In the genomic region with DNA sequence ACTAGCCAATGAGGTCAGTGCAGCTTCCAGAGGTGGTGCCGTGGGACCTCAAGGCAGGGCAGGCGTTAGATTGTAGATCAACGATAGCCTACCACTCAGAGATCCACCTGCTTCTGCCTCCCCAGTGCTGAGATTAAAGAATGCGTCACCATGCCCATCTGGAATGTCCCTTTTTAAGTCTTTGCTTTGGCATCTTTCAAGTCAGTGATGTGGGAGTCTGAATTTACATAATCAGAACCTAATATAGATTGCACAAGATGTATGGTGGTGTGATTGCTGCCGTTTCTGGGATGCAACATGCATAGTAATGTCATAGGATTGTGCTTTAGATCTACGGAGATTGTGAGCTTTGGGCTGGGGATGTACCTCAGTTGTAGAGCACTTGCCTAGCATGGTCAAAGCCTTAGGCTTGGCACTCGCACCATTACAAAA, we compare ENCODE assay signal across 19 mouse cellular contexts. TPM values are rescaled to one million over a fixed set of nuclear protein-coding genes. Genes with fewer than 3 reads are reported as not detected.
DNase-seq lines count a peak whose midpoint lies in the region; ATAC-seq and TF ChIP-seq lines count a peak whose summit lies in the region.
"Had no signal": no experiment of that assay in that cellular context is flagged by ENCODE, and none has a peak within 500 bp of the region (broad histone marks: within the 10 kb centered on the region; RNA-seq: fewer than 3 reads in every experiment).

No protein-coding gene starts in this region.

- no peaks in the 10 kb centered on the region for H3K27me3 ChIP-seq in heart, adult 2 months (ENCODE audit: control insufficient read depth, insufficient read depth, low read length)
- H3K27me3 ChIP-seq: forebrain, embryonic 12.5 days; heart, embryonic 15.5 days had no signal

- TF ChIP-seq CTCF in heart, adult 2 months (IDR thresholded peaks at IDR 0.05) = no peak

- H3K36me3 ChIP-seq in heart, adult 2 months (ENCODE audit: control insufficient read depth, insufficient read depth, low read length) = no peaks in the 10 kb centered on the region
- H3K36me3 ChIP-seq: forebrain, embryonic 12.5 days; heart, embryonic 15.5 days had no signal

- TF ChIP-seq POLR2A in heart, adult 2 months (IDR thresholded peaks at IDR 0.05; ENCODE audit: insufficient read depth, low read depth, low read length) = no peak

- intact Hi-C loops in heart, adult 2 months (cut with DNase I) = no loop called here
- intact Hi-C loops in left cerebral cortex, postnatal 14 days (cut with DNase I) = no loop called here

- H3K4me3 ChIP-seq in heart, adult 2 months = no peak overlapping the region
- H3K4me3 ChIP-seq: forebrain, embryonic 12.5 days; heart, embryonic 15.5 days; hindbrain, embryonic 10.5 days; midbrain, embryonic 10.5 days had no signal

- no peak for TF ChIP-seq EP300 in heart, adult 2 months (IDR thresholded peaks at IDR 0.05; ENCODE audit: insufficient read depth, low read depth, low read length)

- H3K79me2 ChIP-seq in heart, adult 2 months (replicated peaks; ENCODE audit: control insufficient read depth, insufficient read depth, low read length) = no peaks in the 10 kb centered on the region

- 87% methylated on average over 7 of the region's 7 CpGs for WGBS in heart, adult 2 months

- peak overlapping the region; percentile 29 for H3K27ac ChIP-seq in heart, adult 2 months
- H3K27ac ChIP-seq: forebrain, embryonic 12.5 days; heart, embryonic 15.5 days; hindbrain, embryonic 10.5 days; kidney, postnatal 0 days; midbrain, embryonic 10.5 days had no signal

- no peaks in the 10 kb centered on the region for H3K4me1 ChIP-seq in heart, adult 2 months (ENCODE audit: control insufficient read depth, insufficient read depth, low read length)
- H3K4me1 ChIP-seq: heart, embryonic 15.5 days; hindbrain, embryonic 10.5 days; midbrain, embryonic 10.5 days had no signal

- no peak for ATAC-seq in inflammation-experienced regulatory T-cells, adult 6 months
- ATAC-seq: hindbrain, postnatal 0 days had no signal

- H3K9ac ChIP-seq in heart, adult 2 months (ENCODE audit: low read depth, low read length) = no peak overlapping the region
- H3K9ac ChIP-seq: forebrain, embryonic 12.5 days; heart, embryonic 15.5 days; lung, embryonic 14.5 days had no signal

- no peak for DNase-seq in heart, adult 2 months
- DNase-seq in heart, adult 8-10 months (ENCODE audit: low spot score) = no peak
- peak; percentile 82 for DNase-seq in right cerebral cortex, adult 18-20 months
- no peak for DNase-seq in right cerebral cortex, postnatal 14 days
- peak; percentile 65 to 80 for DNase-seq in left cerebral cortex, postnatal 14 days (ENCODE audit: low spot score in 2 of 2)
- DNase-seq in telencephalon, adult 2 months (ENCODE audit: low read depth, low spot score) = peak; percentile 93
- no peak for DNase-seq in cerebellum, postnatal 36 days
- DNase-seq: cerebellum, adult 8-10 months; kidney, adult 11 months; lung, embryonic 14.5 days; lung, postnatal 4 days; thymus, postnatal 25 days had no signal

RNA-seq across cellular contexts. Expression of gene Lrrc8b, which starts 50.9 kb away (rescaled TPM):
- total RNA-seq in heart, adult 2 months (2021) = 1 to 10 TPM; 4.4 to 5.0 TPM
- 2.9 and 4.3 TPM in 2 replicates for polyA plus RNA-seq in heart, adult 2 months (2012; rRNA removed)
- total RNA-seq in heart, adult 8-10 months (2022) = 1 to 10 TPM; 3.9 to 5.6 (median 4.2) TPM
- 100 to 1,000 TPM; 121 to 132 TPM for total RNA-seq in left cerebral cortex, postnatal 14 days (2021)
- polyA plus RNA-seq in inflammation-experienced regulatory T-cells, adult 6 months (2017; shearing (Covaris generic)) = 1 to 10 TPM; 1.9 to 2.4 (median 2.1) TPM

RNA-seq across cellular contexts. Expression of gene Lrrc8c, which starts 52.7 kb away (rescaled TPM):
- total RNA-seq in heart, adult 2 months (2021) = 10 to 100 TPM; 19.7 to 35.5 TPM
- polyA plus RNA-seq in heart, adult 2 months (2012; rRNA removed) = 23.5 and 37.5 TPM in 2 replicates
- total RNA-seq in heart, adult 8-10 months (2022) = 10 to 100 TPM; 15.3 to 24.9 (median 23.1) TPM
- total RNA-seq in left cerebral cortex, postnatal 14 days (2021) = 10 to 100 TPM; 28.2 to 36.4 TPM
- 10 to 100 TPM; 46.9 to 77.2 (median 63.8) TPM for polyA plus RNA-seq in inflammation-experienced regulatory T-cells, adult 6 months (2017; shearing (Covaris generic))

Comparison
In these comparisons a context has a peak if more than half of its experiments do, and no peak if none do; other contexts are left out.
1. DNase-seq: peak in right cerebral cortex, adult 18-20 months (single experiment), left cerebral cortex, postnatal 14 days (2 of 2) and telencephalon, adult 2 months (single experiment); none in heart, adult 2 months (0 of 2), heart, adult 8-10 months (single experiment), right cerebral cortex, postnatal 14 days (single experiment) and cerebellum, postnatal 36 days (0 of 2).
2. RNA of gene Lrrc8b, which starts 50.9 kb away (total RNA-seq): 121 to 132 TPM in left cerebral cortex, postnatal 14 days; 4.4 to 5.0 TPM in heart, adult 2 months and 3.9 to 5.6 TPM in heart, adult 8-10 months; every median in the first group is over 10 times any median in the second.